Comparison of ENCODE assay signal across 8 mouse cellular contexts in the genomic region with DNA sequence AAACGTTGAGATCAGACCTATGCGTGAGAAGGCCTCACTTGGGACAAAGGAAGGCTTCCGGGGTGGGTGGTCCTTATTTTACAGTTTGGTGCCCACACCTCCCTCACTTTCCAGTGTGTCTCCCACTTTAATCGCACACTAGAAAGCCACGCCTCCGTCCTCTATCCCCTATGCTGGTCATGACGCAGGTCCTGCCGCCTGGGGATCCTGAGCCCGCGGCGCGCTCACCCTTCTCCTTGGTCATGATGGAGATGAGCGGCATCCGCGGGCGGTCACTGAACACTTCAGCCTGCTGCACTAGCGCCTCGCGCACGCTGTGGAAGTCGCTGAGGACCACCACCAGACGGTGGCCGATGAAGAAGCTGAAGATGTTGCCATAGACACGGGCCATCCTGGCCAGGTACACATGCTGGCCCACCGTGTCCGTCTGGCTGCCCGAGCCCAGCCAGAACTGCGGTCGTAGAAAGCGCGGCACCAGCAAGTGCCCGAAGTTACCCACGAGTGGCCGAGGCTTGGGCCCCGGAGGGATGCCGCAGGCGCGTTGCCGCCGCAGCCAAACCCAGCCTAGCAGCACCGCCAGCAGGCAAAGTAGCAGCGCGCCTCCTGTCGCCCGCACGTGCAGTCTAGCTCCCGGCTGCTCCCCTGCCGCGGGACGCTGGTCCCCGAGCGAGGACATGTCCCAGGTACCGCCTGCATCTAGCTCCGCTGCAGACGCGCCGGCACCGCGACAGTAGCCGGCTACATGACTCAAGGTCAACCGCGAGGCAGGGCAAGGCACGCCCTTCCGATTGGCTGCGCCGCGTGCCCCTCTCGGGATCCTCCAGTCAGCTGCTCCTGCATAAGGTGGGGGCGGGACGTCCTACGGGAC. TPM values are rescaled to one million over a fixed set of nuclear protein-coding genes. Genes with fewer than 3 reads are reported as not detected.
DNase-seq lines count a peak whose midpoint lies in the region; ATAC-seq and TF ChIP-seq lines count a peak whose summit lies in the region.

A gene (minus strand): TSS at position 776 of the 868 bp plus-strand sequence.

- H3K9ac ChIP-seq in forebrain, postnatal 0 days, result peak within 1 kb of the TSS; percentile 70
- H3K9ac ChIP-seq in lung, embryonic 14.5 days, result peak within 1 kb of the TSS; percentile 57

- peak within 1 kb of the TSS; percentile 17; the same call in 1 of the 2 replicates for H3K4me3 ChIP-seq in G1E (ENCODE audit: low read depth, low read length)
- H3K4me3 ChIP-seq in forebrain, postnatal 0 days (ENCODE audit: low read depth, low read length), result peak within 1 kb of the TSS; percentile 61
- peak within 1 kb of the TSS; percentile 69 for H3K4me3 ChIP-seq in lung, embryonic 14.5 days (ENCODE audit: low read depth, low read length)

- H3K36me3 ChIP-seq in G1E (replicated peaks), result no peaks in the 10 kb centered on the region
- 0 out of 2 replicates have a peak, but pooled peaks cover 2% of the 10 kb centered on the region for H3K36me3 ChIP-seq in forebrain, postnatal 0 days (ENCODE audit: insufficient read depth)
- no peaks in the 10 kb centered on the region for H3K36me3 ChIP-seq in lung, embryonic 14.5 days (ENCODE audit: insufficient read depth)

- peaks cover 24% of the 10 kb centered on the region for H3K9me3 ChIP-seq in G1E (replicated peaks)
- H3K9me3 ChIP-seq in forebrain, postnatal 0 days (ENCODE audit: low read length), result no peaks in the 10 kb centered on the region
- H3K9me3 ChIP-seq in lung, embryonic 14.5 days (ENCODE audit: low read depth, low read length), result no peaks in the 10 kb centered on the region

- no peak for DNase-seq in G1E (ENCODE audit: low spot score)
- peak; percentile 94 for DNase-seq in cerebellum, adult 11-12 months
- peak; percentile 92 for DNase-seq in forebrain, postnatal 0 days
- DNase-seq in heart, postnatal 4 days, result peak; percentile 91
- peak; percentile 89 for DNase-seq in layer of hippocampus, adult 8-10 months (ENCODE audit: low spot score in 2 of 2)
- peak; percentile 92 for DNase-seq in lung, embryonic 14.5 days
- DNase-seq in testis, postnatal 14 days (ENCODE audit: low spot score), result peak; percentile 86

- peak within 1 kb of the TSS; percentile 86 for H3K4me2 ChIP-seq in forebrain, postnatal 0 days (ENCODE audit: low read depth)
- H3K4me2 ChIP-seq in lung, embryonic 14.5 days, result peak within 1 kb of the TSS; percentile 100

- peak within 1 kb of the TSS; percentile 77 for H3K27ac ChIP-seq in forebrain, postnatal 0 days (ENCODE audit: low read depth, low read length)
- peak within 1 kb of the TSS; percentile 42; the same call in 1 of the 2 replicates for H3K27ac ChIP-seq in lung, embryonic 14.5 days (ENCODE audit: low read depth)

- no peaks in the 10 kb centered on the region for H3K27me3 ChIP-seq in G1E (ENCODE audit: insufficient read depth, low read length)
- H3K27me3 ChIP-seq in forebrain, postnatal 0 days (ENCODE audit: insufficient read depth, low read length), result no peaks in the 10 kb centered on the region
- no peaks in the 10 kb centered on the region for H3K27me3 ChIP-seq in lung, embryonic 14.5 days (ENCODE audit: insufficient read depth, low read length)

- WGBS in forebrain, postnatal 0 days, result 2% methylated on average over 71 of the region's 71 CpGs
- WGBS in lung, embryonic 14.5 days, result under 1% methylated on average over 71 of the region's 71 CpGs

- ATAC-seq in G1E (ENCODE audit: extremely low read depth, insufficient number of reproducible peaks, low FRiP score, poor library complexity, severe bottlenecking), result no peak
- peak; percentile 98 for ATAC-seq in forebrain, postnatal 0 days
- peak; percentile 97 for ATAC-seq in lung, embryonic 14.5 days (ENCODE audit: insufficient read depth)
- ATAC-seq in neutrophil, adult 5-6 weeks (ENCODE audit: extremely low read depth, insufficient number of reproducible peaks, low FRiP score, poor library complexity, severe bottlenecking), result peak; percentile 94

- TF ChIP-seq CTCF in G1E (IDR thresholded peaks at IDR 0.05; ENCODE audit: low read depth, low read length), result no peak
- peak; percentile 68 for TF ChIP-seq CTCF in forebrain, postnatal 0 days (IDR thresholded peaks at IDR 0.05; ENCODE audit: low read depth)
- peak; percentile 38 for TF ChIP-seq CTCF in lung, embryonic 14.5 days (IDR thresholded peaks at IDR 0.05; ENCODE audit: low read depth)

- no peaks in the 10 kb centered on the region for H3K4me1 ChIP-seq in G1E (ENCODE audit: insufficient read depth, low read depth, low read length)
- H3K4me1 ChIP-seq in forebrain, postnatal 0 days (ENCODE audit: insufficient read depth), result no peaks in the 10 kb centered on the region
- no peaks in the 10 kb centered on the region for H3K4me1 ChIP-seq in lung, embryonic 14.5 days (ENCODE audit: insufficient read depth)

RNA-seq across cellular contexts. Expression of the gene that starts here (rescaled TPM):
- total RNA-seq in G1E (2014; fragmentation: Nextera tagmentation) (not detected in 2 replicates), G1E (2017) (0.05 TPM in 1 of 2 replicates, not detected in the other)
- not detected in 2 replicates for polyA plus RNA-seq in G1E (2012)
- 10.7 and 14.7 TPM in 2 replicates for total RNA-seq in forebrain, postnatal 0 days (2014; rRNA removed)
- 8.7 and 11.0 TPM in 2 replicates for polyA plus RNA-seq in forebrain, postnatal 0 days (2015; fragmentation: Nextera tagmentation; extraction: Ambion mirVana)
- total RNA-seq in heart, postnatal 4 days (2021), result 10 to 100 TPM; 23.9 to 25.0 TPM
- total RNA-seq in layer of hippocampus, adult 8-10 months (2022), result 10 to 100 TPM; 17.3 to 19.3 (median 18.1) TPM
- polyA plus RNA-seq in lung, embryonic 14.5 days (2014; fragmentation: Nextera tagmentation; extraction: Ambion mirVana), result 1.9 TPM in 2 replicates
- not detected in 2 replicates for total RNA-seq in neutrophil, adult 5-6 weeks (2017)

Comparison
In these comparisons a context has a peak if more than half of its experiments do, and no peak if none do; other contexts are left out.
1. RNA of the gene that starts here (total RNA-seq): 23.9 to 25.0 TPM in heart, postnatal 4 days, 17.3 to 19.3 TPM in layer of hippocampus, adult 8-10 months and 10.7 to 14.7 TPM in forebrain, postnatal 0 days; not detected in neutrophil, adult 5-6 weeks and 0.05 TPM in G1E; every median in the first group is over 10 times any median in the second.
2. Peak in ATAC-seq in neutrophil, adult 5-6 weeks; RNA of the gene not detected or under 1 TPM.
3. H3K4me3 ChIP-seq: peak in every context shown above with its lines; median percentile 69 in lung, embryonic 14.5 days; 61 in forebrain, postnatal 0 days; 17 in G1E.